Mouse (Mus musculus) spleen, postnatal 14 days (tissue): ENCODE data around the gene Trim46.

Experiments used
- DNase-seq, 2 experiments: peaks; one replicate each; pipeline ENCODE4 v3.0.0; 2021 to 2022; ENCODE audit warnings: low spot score in 2 of 2

Trim46 gene

GRCm38 (mm10) chr3:89271760-89272159 lies 25.7 kb upstream of the Trim46 start:
- DNase-seq, result no peak

GRCm38 (mm10) chr3:89270891-89271290 lies 24.8 kb upstream of the Trim46 start:
- DNase-seq, result no peak

GRCm38 (mm10) chr3:89270051-89270755 lies 24.1 kb upstream of the Trim46 start, which contains the start of gene Slc50a1:
Slc50a1 (minus strand) TSS chr3:89270570.
- peak; percentile 65 to 75 for DNase-seq

GRCm38 (mm10) chr3:89268916-89269315 lies 22.8 kb upstream of the Trim46 start:
- DNase-seq, result no peak

GRCm38 (mm10) chr3:89266439-89266893 lies 20.4 kb upstream of the Trim46 start:
- peak; percentile 43 to 59 for DNase-seq

- DNase-seq, result no peak
Measured at GRCm38 (mm10) chr3:89262417-89262816, 16.3 kb upstream of the Trim46 start.

GRCm38 (mm10) chr3:89260211-89260610 lies 14.1 kb upstream of the Trim46 start:
- no peak for DNase-seq

GRCm38 (mm10) chr3:89259076-89259475 lies 13.0 kb upstream of the Trim46 start, which contains the start of gene Dpm3:
Dpm3 (plus strand) TSS chr3:89259358.
- no peak for DNase-seq

- DNase-seq, result no peak
Measured at GRCm38 (mm10) chr3:89256177-89256576, 10.1 kb upstream of the Trim46 start.

GRCm38 (mm10) chr3:89254994-89255393 lies 8.9 kb upstream of the Trim46 start:
- DNase-seq, result no peak

- peak; percentile 47 to 58 for DNase-seq
Measured at GRCm38 (mm10) chr3:89251365-89251895, 5.3 kb upstream of the Trim46 start.

- DNase-seq, result peak; percentile 43 to 65
Measured at GRCm38 (mm10) chr3:89250435-89251040, 4.4 kb upstream of the Trim46 start.

GRCm38 (mm10) chr3:89247466-89247865 lies 1.4 kb upstream of the Trim46 start:
- no peak for DNase-seq

GRCm38 (mm10) chr3:89245688-89246171 lies 379 bp downstream of the Trim46 start, which contains the start of gene Krtcap2:
Krtcap2 (plus strand) TSS chr3:89245966.
- no peak for DNase-seq

GRCm38 (mm10) chr3:89244982-89245687 lies 974 bp downstream of the Trim46 start:
- no peak for DNase-seq

GRCm38 (mm10) chr3:89244158-89244981 lies 1.7 kb downstream of the Trim46 start:
- DNase-seq, result no peak

GRCm38 (mm10) chr3:89243609-89244008 lies 2.5 kb downstream of the Trim46 start:
- peak; percentile 34 to 59 for DNase-seq

- peak in 1 of 2 experiments; percentile 64 for DNase-seq
Measured at GRCm38 (mm10) chr3:89242331-89242895, 3.7 kb downstream of the Trim46 start.

- DNase-seq, result no peak
Measured at GRCm38 (mm10) chr3:89238494-89238893, 7.6 kb downstream of the Trim46 start.

- DNase-seq, result no peak
Measured at GRCm38 (mm10) chr3:89237682-89238081, 8.4 kb downstream of the Trim46 start.

GRCm38 (mm10) chr3:89236516-89236915 lies 9.6 kb downstream of the Trim46 start:
- no peak for DNase-seq
